Mouse (Mus musculus) granulocyte monocyte progenitor cell, adult 5-6 weeks (primary cell): ENCODE measurements at regions not wholly inside any gene's neighbourhood (a gene's known extent, or its start where the extent isn't known, plus 50 kb on each side); places are given as distances from the start of the nearest gene placed in this dataset.
A peak's percentile ranks its signal among the peaks of the same experiment; 100 is the strongest.

Experiments used
- ATAC-seq: replicated peaks from 2 replicates; pipeline ENCODE4 v1.8.0; 2016; ENCODE audit warnings: mild to moderate bottlenecking, moderate TSS enrichment, inconsistent platforms; ENCODE audit not compliant: poor library complexity, severe bottlenecking

- peak; percentile 58 for ATAC-seq
These were observed 94.9 kb upstream of the Kdm8 start for GRCm38 (mm10) chr7:125349606-125350005.

GRCm38 (mm10) chr7:125354211-125354610 is 90.3 kb upstream of the Kdm8 start:
- ATAC-seq, result no peak

DNA sequence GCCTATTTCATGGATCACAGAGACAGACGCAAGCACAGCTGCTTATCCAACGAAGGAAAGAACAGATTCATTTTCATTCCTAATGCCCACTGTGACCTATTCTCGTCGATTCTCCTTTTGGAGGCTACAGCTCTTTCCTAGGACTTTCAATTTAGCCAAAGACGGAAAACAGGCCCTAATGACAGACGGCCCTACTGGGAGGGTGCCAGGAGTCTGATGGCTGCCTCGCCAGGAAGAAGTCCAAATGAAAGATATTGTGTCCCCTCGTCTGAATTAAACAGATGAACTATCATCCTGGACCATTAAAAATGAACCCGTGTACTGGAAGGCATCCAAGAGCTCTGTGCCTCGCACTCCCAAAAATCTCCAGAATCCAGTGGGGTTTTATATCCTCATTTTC is 89.5 kb upstream of the Kdm8 start:
- no peak for ATAC-seq

DNA sequence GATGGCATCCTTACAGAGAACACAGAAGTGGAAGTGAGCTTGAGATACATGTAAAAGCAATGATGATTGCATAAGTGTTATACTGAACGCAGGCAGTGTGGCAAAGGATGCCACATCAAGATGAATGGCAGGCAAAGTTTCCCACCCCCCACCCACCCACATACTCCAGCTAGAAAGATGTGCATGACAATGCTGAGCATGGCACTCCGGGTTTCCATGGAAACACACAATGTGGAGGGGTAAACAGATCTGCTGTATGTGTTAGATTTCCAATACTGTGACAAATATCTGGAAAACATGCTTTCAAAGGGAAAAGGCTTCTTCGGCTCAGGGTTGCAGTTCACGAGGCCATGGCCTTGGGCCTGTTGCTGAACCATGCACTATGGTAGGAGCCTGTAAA is 86.5 kb upstream of the Kdm8 start:
- no peak for ATAC-seq

- ATAC-seq, result no peak
These were observed 61.5 kb upstream of the Kdm8 start for GRCm38 (mm10) chr7:125383021-125383420.

- no peak for ATAC-seq
These were observed 60.3 kb upstream of the Kdm8 start for GRCm38 (mm10) chr7:125384171-125384570.

DNA sequence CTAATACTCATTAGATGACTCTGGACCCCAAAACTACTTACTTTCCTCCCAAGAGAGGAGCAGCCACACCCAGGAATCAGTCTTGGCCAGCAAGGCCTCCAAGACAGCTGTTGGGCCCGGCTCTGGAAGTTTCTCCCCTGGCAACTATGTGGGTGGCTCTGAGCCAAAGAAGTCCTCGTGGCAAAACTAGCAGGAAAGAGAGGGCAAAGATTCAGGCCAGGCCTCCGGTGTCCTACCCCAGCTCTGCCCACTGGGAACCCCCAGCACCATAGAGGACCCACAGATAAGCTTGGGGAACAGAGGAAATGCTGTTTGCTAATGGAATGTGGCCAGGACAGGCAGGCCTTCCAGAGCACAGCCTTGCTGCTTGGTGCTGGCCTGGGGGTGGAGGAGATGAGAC is 51.9 kb upstream of the Kdm8 start:
- no peak for ATAC-seq

GRCm38 (mm10) chr7:125393228-125393627 is 51.2 kb upstream of the Kdm8 start:
- ATAC-seq, result no peak

DNA sequence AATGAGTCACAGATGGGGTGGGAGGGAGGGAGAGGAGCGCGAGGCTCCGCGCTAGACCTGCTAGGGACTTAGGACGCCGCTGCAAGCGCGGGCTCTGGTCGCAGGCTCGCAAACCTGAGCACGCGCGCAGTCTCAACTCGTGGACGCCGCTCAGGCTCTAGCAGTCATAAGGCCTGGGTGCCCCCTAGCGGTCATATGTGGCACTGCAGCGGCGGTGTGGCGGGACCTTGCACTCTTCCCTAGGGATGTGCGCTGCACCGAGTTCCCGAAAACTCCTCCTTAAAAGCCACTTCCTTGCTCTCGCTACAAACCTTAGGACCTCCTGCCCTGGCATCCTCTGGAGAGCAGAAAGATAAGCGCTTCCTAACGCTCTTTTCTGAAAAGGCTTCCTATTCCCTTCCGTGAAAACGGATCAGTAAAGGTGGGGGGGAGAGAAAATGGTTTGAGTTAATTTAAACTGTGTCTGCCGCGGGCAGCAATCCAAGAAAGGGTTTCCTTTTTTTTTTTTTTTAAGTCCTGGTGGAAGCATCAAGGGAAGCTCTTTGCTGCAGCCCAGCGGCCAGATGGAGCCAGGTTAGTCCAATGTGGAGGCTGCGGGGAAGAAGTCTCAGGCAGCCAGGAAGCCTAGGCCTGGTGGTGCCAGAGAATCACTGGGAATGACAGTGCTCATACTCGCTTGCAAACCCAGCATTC is 50.7 kb upstream of the Kdm8 start:
- peak; percentile 94 for ATAC-seq
